Mouse (Mus musculus) mammary gland, adult 2 months (tissue): ENCODE measurements around the gene Clip4. TPM values are rescaled to one million over a fixed set of nuclear protein-coding genes. Genes with fewer than 3 reads are reported as not detected.

Experiments
- polyA plus RNA-seq: library from polyadenylated mRNA; depleted of rRNA; stranded (reverse); fragments of >200 nt; gene quantifications from 2 replicates; pipeline ENCODE4 v1.2.3, GENCODE M21; 2012; ENCODE audit warnings: low replicate concordance; rRNA removed

Gene Clip4
- polyA plus RNA-seq: 8.6 and 35.0 TPM in 2 replicates

GRCm38 (mm10) chr17:71768173-71768572 lies at the start of gene Clip4:
Gene Clip4 (plus strand): TSS chr17:71768473.

GRCm38 (mm10) chr17:71752831-71753230 lies 15.4 kb upstream of the Clip4 start, which contains the start of gene Pcare:
Gene Pcare (minus strand): TSS chr17:71752894.

Other genes with a start within 250 kb of the Clip4 start
- gene Ndc80, start 241.6 kb upstream of the Clip4 start, polyA plus RNA-seq: 0.11 and 0.19 TPM in 2 replicates
- gene Spdya, start 216.4 kb upstream of the Clip4 start, polyA plus RNA-seq: not detected in 2 replicates
- gene Wdr43, start 152.6 kb upstream of the Clip4 start, polyA plus RNA-seq: 4.8 and 12.7 TPM in 2 replicates
- 0.60 and 1.9 TPM in 2 replicates for gene Togaram2, start 95.2 kb upstream of the Clip4 start, polyA plus RNA-seq
- not detected in 2 replicates for gene Pcare, start 15.6 kb upstream of the Clip4 start, polyA plus RNA-seq